Mouse (Mus musculus): ENCODE results near the gene Sumo1. TPM values are rescaled to one million over a fixed set of nuclear protein-coding genes. Genes with fewer than 3 reads are reported as not detected.

Sumo1 gene
- polyA plus RNA-seq, 1 experiment from 2014 or later: 217 TPM

DNA sequence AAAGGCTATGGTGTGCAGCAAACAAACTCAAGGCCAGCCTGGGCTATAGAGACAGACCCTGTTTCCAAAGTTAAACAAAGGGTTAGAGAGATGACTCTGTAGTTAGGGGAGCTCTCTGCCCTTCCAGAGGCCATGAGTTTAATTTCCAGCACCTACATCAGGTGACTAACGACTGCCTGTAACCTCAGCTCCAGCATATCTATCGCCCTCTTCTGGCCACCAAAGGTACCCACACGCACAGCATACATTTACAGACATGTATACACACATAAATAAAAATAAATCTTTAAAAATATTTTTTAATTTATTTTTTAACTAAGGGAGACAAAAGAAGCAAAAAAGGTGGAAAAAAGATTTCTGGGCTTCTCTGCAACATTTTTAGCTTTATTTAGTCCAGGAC, 59.7 kb downstream of the Sumo1 start:
- Histone ChIP-seq H3K27me3 (replicated peaks; ENCODE audit: control insufficient read depth, insufficient read depth, low read length) (no peaks in the 10 kb centered on the region), H3K9ac (ENCODE audit: low read depth, low read length) (no peak overlapping the region), H3K4me3 (ENCODE audit: low read depth, low read length) (no peak overlapping the region), H3K27ac (ENCODE audit: low read depth, low read length) (no peak overlapping the region), H3K9me3 (ENCODE audit: control insufficient read depth) (no peaks in the 10 kb centered on the region), H3K4me2 (replicated peaks; ENCODE audit: low read depth) (no peak overlapping the region), H3K36me3 (ENCODE audit: control insufficient read depth, insufficient read depth) (no peaks in the 10 kb centered on the region), H3K4me1 (replicated peaks; ENCODE audit: control insufficient read depth, insufficient read depth, low read length) (no peaks in the 10 kb centered on the region)
- ATAC-seq: no peak
- WGBS: 92% methylated on average over 3 of the region's 3 CpGs
- TF ChIP-seq CTCF (IDR thresholded peaks at IDR 0.05; ENCODE audit: low read depth): no peak

DNA sequence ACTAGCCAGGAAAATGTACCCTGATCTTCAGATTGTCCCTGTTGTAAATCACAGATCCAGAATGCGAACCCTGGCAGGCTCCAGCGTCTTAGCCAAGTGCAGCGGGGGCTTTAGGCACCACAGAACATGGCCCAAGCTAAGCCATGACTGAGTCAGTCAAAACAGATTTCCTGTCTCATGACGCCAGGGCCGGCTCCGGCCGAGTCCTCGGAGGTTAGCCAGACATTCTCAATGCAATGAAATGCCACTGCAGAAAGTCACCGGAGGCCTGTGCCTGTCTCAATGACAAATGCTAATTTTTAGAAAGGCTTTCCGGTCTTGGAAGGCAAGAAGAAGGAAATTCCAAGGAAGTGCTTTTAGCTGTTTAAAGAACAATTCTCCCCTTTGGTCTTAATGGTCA, 60.7 kb downstream of the Sumo1 start:
- Histone ChIP-seq H3K4me1 (replicated peaks; ENCODE audit: control insufficient read depth, insufficient read depth, low read length) (no peaks in the 10 kb centered on the region), H3K27ac (ENCODE audit: low read depth, low read length) (no peak overlapping the region), H3K4me3 (ENCODE audit: low read depth, low read length) (no peak overlapping the region), H3K9me3 (ENCODE audit: control insufficient read depth) (no peaks in the 10 kb centered on the region), H3K9ac (ENCODE audit: low read depth, low read length) (no peak overlapping the region), H3K36me3 (ENCODE audit: control insufficient read depth, insufficient read depth) (no peaks in the 10 kb centered on the region), H3K27me3 (replicated peaks; ENCODE audit: control insufficient read depth, insufficient read depth, low read length) (no peaks in the 10 kb centered on the region), H3K4me2 (replicated peaks; ENCODE audit: low read depth) (no peak overlapping the region)
- TF ChIP-seq CTCF (IDR thresholded peaks at IDR 0.05; ENCODE audit: low read depth): no peak
- 65% methylated on average over 10 of the region's 10 CpGs for WGBS
- ATAC-seq: no peak

DNA sequence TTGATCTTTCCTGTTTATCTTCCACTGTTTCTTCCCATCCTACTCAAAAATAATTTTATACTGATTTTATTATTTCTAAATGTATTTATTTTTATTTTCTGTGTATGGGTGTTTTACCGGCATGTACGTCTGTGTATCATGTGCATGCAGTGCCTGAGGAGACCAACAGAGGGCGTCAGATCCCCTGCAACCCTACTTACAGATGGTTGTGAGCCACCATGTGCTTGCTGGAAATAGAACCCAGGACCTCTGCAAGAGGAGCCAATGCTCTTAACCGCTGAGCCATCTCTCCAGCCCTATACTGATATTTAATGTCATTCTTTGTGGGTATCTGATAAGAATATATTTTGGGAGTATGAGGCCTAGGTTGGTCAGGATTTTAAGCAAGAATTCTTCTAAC, 61.2 kb downstream of the Sumo1 start:
- Histone ChIP-seq H3K4me2 (replicated peaks; ENCODE audit: low read depth) (no peak overlapping the region), H3K4me3 (ENCODE audit: low read depth, low read length) (no peak overlapping the region), H3K4me1 (replicated peaks; ENCODE audit: control insufficient read depth, insufficient read depth, low read length) (no peaks in the 10 kb centered on the region), H3K36me3 (ENCODE audit: control insufficient read depth, insufficient read depth) (no peaks in the 10 kb centered on the region), H3K9me3 (ENCODE audit: control insufficient read depth) (no peaks in the 10 kb centered on the region), H3K27ac (ENCODE audit: low read depth, low read length) (no peak overlapping the region), H3K27me3 (replicated peaks; ENCODE audit: control insufficient read depth, insufficient read depth, low read length) (no peaks in the 10 kb centered on the region), H3K9ac (ENCODE audit: low read depth, low read length) (no peak overlapping the region)
- TF ChIP-seq CTCF (IDR thresholded peaks at IDR 0.05; ENCODE audit: low read depth): peak; percentile 50
- 85% methylated on average over 4 of the region's 4 CpGs for WGBS
- ATAC-seq: no peak

DNA sequence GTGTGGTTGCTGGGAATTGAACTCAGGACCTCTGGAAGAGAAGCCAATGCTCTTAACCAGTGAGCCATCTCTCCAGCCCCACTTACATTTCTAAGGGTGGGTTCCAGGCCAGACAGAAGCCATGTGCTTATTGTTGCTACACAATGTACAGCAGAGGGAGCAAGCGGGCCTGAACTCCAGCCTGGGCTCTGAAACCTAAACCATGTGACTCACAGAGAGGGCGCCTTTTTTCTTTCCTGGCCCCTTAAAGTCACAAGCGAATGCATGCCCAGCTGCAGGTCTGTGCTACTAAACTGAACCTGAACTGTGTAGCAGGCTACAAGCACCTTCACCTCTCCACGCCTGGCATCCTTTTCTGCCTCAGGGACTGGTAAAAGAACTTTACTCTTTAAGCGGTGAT, 61.7 kb downstream of the Sumo1 start:
- Histone ChIP-seq H3K27me3 (replicated peaks; ENCODE audit: control insufficient read depth, insufficient read depth, low read length) (no peaks in the 10 kb centered on the region), H3K9me3 (ENCODE audit: control insufficient read depth) (no peaks in the 10 kb centered on the region), H3K4me1 (replicated peaks; ENCODE audit: control insufficient read depth, insufficient read depth, low read length) (no peaks in the 10 kb centered on the region), H3K27ac (ENCODE audit: low read depth, low read length) (no peak overlapping the region), H3K4me2 (replicated peaks; ENCODE audit: low read depth) (no peak overlapping the region), H3K36me3 (ENCODE audit: control insufficient read depth, insufficient read depth) (no peaks in the 10 kb centered on the region), H3K4me3 (ENCODE audit: low read depth, low read length) (no peak overlapping the region), H3K9ac (ENCODE audit: low read depth, low read length) (no peak overlapping the region)
- WGBS: 71% methylated on average over 5 of the region's 5 CpGs
- TF ChIP-seq CTCF (IDR thresholded peaks at IDR 0.05; ENCODE audit: low read depth): peak; percentile 39
- no peak for ATAC-seq

DNA sequence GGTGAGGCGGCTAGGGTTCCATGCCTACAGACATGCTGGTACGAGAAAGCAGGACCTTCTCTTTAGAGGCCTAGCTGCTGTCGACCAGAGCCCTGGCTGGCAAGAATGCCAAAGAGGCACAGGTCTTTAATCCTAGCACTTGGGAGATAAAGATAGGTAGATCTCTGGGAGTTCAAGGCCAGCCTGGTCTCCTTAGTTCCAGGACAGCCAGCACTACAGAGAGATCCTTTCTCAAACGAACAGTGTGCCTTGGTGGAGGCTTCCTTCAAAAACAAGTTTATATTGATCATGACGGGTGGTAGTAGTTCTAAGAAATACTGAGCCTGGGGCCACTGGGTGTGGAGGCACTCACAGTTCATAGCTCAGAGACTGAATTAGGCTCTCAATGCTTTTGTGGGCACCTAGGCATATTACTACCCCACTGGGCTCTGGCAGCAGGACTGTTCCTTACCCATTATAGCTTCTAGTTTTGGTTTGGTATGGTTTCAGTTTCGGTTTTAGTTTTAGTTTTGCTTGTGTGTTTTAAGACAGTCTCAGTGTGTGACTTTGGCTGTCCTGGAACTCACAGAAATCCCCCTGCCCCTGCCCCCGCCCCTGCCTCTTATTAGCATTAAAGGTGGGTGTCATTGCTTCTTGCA, 62.4 kb downstream of the Sumo1 start:
- H3K27me3 ChIP-seq (replicated peaks; ENCODE audit: control insufficient read depth, insufficient read depth, low read length): no peaks in the 10 kb centered on the region
- no peak for TF ChIP-seq CTCF (IDR thresholded peaks at IDR 0.05; ENCODE audit: low read depth)
- no peaks in the 10 kb centered on the region for H3K36me3 ChIP-seq (ENCODE audit: control insufficient read depth, insufficient read depth)
- H3K9me3 ChIP-seq (ENCODE audit: control insufficient read depth): no peaks in the 10 kb centered on the region
- H3K4me2 ChIP-seq (replicated peaks; ENCODE audit: low read depth): no peak overlapping the region
- no peak overlapping the region for H3K9ac ChIP-seq (ENCODE audit: low read depth, low read length)
- WGBS: 82% methylated on average over 7 of the region's 7 CpGs
- H3K27ac ChIP-seq (ENCODE audit: low read depth, low read length): no peak overlapping the region
- no peak for ATAC-seq
- H3K4me3 ChIP-seq (ENCODE audit: low read depth, low read length): no peak overlapping the region
- H3K4me1 ChIP-seq (replicated peaks; ENCODE audit: control insufficient read depth, insufficient read depth, low read length): no peaks in the 10 kb centered on the region

DNA sequence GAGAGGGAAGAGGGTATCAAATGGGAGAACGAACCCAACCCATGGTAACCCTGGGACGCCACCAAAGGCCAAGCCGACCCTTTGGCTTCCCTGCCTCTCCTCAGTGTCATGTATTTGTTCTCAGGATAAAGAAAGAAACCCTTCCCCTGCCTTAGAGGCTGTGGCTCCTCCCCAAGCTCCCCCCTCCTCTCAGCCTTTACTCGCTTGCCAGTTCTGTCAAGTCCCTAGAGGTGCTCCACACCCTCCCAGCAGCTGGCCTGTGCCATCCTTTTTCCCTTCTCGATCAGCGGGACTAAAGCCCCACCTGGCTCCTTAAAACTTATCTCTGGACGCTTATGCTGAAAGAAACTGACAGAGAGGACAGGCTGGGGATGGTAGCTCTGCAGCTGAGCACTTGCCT, 63.6 kb downstream of the Sumo1 start:
- TF ChIP-seq CTCF (IDR thresholded peaks at IDR 0.05; ENCODE audit: low read depth): no peak
- 56% methylated on average over 7 of the region's 7 CpGs for WGBS
- no peaks in the 10 kb centered on the region for H3K4me1 ChIP-seq (replicated peaks; ENCODE audit: control insufficient read depth, insufficient read depth, low read length)
- H3K27me3 ChIP-seq (replicated peaks; ENCODE audit: control insufficient read depth, insufficient read depth, low read length): no peaks in the 10 kb centered on the region
- H3K9ac ChIP-seq (ENCODE audit: low read depth, low read length): no peak overlapping the region
- no peaks in the 10 kb centered on the region for H3K9me3 ChIP-seq (ENCODE audit: control insufficient read depth)
- H3K4me2 ChIP-seq (replicated peaks; ENCODE audit: low read depth): no peak overlapping the region
- H3K27ac ChIP-seq (ENCODE audit: low read depth, low read length): no peak overlapping the region
- H3K4me3 ChIP-seq (ENCODE audit: low read depth, low read length): no peak overlapping the region
- no peak for ATAC-seq
- H3K36me3 ChIP-seq (ENCODE audit: control insufficient read depth, insufficient read depth): no peaks in the 10 kb centered on the region

DNA sequence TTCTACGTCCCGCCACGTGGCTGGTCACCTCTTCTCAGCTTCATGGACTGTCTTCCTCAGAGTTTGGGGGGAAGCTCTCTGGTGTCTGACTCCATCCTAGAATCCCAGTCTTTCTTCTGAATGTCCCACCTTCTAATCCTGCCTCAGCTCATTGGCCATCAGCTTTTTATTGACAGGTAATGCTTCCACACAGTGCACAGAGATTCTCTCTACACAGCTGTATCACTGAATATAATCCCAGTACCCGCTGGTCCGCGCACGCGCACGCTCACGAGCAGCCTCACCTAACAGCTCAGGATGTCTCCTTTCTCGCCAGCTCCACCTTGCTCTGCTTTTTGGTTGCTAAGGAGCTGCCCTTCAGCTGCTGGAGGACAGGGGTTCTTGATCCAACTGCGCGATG, 64.2 kb downstream of the Sumo1 start:
- Histone ChIP-seq H3K4me1 (replicated peaks; ENCODE audit: control insufficient read depth, insufficient read depth, low read length) (no peaks in the 10 kb centered on the region), H3K9ac (ENCODE audit: low read depth, low read length) (no peak overlapping the region), H3K27ac (ENCODE audit: low read depth, low read length) (no peak overlapping the region), H3K27me3 (replicated peaks; ENCODE audit: control insufficient read depth, insufficient read depth, low read length) (no peaks in the 10 kb centered on the region), H3K9me3 (ENCODE audit: control insufficient read depth) (no peaks in the 10 kb centered on the region), H3K36me3 (ENCODE audit: control insufficient read depth, insufficient read depth) (no peaks in the 10 kb centered on the region), H3K4me2 (replicated peaks; ENCODE audit: low read depth) (no peak overlapping the region), H3K4me3 (ENCODE audit: low read depth, low read length) (no peak overlapping the region)
- WGBS: 88% methylated on average over 13 of the region's 13 CpGs
- no peak for ATAC-seq
- no peak for TF ChIP-seq CTCF (IDR thresholded peaks at IDR 0.05; ENCODE audit: low read depth)

Data from intestine, postnatal 0 days (tissue).